Mouse (Mus musculus) cerebellum, adult 11 months (tissue): Measurements from ENCODE around the gene Chd1.
"Not testable (repeated sequence)": the region's sequence is repeated elsewhere in the genome, so short reads cannot be mapped to it uniquely, and the experiment has no call there.

Experiments
- DNase-seq: peaks from one replicate; pipeline ENCODE4 v3.0.0; 2022

The Chd1 gene

GRCm38 (mm10) chr17:15704475-15705300, at the start of gene Chd1:
Chd1 (plus strand) TSS chr17:15704967.
- peak; percentile 95 for DNase-seq

DNA sequence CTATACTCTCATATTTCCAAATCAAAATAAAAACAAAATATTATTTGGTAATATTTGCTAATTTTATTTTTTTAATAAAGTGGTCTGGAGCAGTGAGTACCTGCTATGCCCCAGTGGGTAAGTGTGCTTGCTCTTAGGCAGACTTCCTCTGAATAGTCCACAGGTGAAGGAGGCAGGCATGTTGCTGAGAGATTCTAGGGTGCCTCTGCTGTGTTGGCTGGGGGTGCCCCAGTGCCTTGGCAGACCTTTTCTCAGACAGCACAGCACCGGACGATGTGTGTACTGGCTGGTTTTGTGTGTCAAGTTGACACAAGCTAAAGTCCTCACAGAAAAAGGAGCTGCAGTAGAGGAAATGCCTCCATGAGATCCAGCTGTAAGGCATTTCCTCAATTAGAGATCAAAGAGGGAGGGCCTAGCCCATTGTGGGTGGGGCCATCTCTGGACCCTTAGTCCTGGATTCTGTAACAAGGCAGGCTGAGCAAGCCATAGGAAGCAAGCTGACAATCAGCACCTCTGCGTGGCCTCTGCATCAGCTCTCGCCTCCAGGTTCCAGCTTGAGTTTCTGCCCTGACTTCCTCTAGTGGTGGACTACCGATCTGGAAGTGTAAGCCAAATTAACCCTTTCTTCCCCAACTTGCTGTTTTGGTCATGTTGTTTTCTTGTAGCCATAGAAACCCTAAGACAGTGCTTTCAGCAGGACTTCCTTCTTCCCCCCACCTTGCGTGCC, 47.7 kb upstream of the Chd1 start:
- no peak for DNase-seq

DNA sequence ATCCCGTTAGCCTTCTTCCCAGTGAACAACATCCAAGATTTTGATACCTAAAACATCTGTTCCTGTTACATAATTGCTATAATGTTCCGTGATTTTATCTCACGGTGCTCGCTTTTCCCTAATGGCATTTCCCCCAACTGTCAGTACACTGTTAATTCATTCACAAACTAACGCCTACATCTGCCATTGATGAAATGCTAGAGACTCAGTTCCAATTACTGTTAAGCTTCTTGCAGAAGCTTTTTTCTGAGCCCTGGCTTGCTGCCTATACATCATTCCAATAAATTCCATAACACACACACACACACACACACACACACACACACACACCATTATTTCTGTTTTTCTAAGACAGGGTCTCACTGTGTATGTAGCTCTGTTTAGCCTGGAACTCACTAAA, 31.9 kb upstream of the Chd1 start:
- DNase-seq: no peak

DNA sequence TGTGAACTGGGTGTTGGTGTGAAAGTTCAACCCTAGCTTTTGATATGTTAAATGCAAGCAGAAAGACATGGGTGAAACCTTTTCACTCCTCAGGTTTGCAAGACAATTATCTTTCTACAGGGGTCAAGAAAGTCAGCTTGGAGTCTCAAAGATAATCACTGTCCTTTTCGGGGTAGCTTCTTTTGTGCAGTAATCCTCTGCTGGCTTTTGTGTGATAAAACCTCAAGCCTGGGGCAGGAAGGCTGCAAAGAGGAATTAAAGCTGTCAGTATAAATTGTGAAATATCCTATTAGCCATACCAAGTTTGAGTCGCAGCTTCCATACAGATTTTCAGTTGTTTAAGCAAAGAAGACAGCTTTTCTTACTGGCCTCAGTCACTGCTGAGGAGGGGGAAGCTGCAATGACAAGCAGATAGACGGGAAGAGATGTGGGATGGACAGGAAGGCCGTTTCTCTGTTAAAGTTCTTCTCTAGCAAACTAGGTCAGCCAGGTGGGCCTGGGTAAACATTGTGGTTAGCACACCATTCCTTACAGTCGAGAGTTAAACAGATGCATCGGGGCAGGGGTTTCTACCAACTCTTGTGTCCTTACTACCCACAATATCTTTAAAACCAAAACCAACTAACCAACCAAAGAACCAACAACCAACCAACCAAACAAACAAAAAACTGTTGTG, 26.7 kb upstream of the Chd1 start:
- DNase-seq: no peak

DNA sequence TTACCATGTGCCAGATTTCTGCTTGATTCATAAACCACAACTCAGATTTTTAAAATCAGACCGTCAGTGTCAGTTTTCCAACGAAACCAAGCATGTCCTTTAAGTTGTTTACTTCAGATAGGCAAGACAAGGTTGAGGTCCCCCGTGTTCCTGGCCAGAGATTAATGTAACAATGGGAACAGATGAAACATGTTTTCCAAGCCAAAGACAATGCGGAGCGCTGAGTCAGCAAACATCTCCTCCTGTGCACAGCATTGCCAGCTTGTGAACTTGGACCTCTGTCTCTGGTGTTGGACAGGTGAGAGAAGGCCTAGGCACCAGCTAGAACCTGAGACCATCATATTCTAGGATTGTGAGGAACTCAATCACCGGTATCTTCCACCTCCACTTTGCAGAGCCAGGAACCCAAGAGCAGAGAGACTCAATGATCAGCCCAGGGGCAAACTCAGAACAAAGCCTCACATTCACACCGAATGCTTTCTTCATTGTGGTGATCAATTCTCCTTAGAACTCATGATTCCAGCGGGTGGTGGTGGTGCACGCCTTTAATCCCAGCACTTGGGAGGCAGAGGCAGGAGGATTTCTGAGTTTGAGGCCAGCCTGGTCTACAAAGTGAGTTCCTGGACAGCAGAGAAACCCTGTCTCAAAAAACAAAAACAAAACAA, 24.7 kb upstream of the Chd1 start:
- no peak for DNase-seq

- DNase-seq: no peak
Measured at GRCm38 (mm10) chr17:15680661-15681060, 24.1 kb upstream of the Chd1 start.

DNA sequence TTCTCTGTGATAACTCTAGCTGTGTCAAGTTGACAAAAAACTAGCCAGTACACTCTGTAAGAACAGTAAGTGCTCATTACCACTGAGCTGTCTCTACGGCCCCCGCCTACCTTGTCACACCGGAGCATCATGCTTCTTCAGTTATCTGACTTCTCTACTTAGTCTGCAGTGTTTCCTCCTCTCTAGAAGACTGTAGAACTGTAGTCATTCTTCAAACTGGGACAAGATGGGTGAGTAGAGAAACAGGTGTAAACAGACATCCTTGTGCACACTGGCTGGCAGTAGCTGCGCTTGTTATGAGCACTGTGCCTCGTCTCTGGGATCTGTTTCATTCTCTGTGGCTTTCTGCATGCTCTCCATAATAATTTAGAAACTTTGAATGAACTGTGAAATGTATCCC, 18.4 kb upstream of the Chd1 start:
- DNase-seq: no peak

- DNase-seq: no peak
Measured at GRCm38 (mm10) chr17:15690304-15690703, 14.5 kb upstream of the Chd1 start.

DNA sequence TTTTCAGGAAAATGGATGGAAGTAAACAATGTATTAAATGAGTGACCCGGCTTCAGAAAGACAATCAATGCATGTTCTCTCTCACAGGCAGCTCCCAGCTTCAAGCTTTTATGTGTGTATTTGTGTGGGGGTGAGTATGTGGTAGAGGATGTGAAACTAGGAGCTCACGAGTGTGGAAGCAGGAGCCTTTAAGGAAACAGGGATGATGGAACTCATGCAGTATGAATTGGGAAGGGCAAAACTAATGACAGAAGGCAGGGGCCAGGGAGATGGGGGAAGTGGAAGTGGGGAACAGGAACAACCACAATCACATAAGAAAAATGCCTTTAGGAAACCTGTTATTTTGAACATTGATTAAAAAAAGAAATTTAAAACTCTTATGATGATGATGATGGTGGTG, 9.2 kb upstream of the Chd1 start:
- no peak for DNase-seq

GRCm38 (mm10) chr17:15698956-15699355, 5.8 kb upstream of the Chd1 start:
- DNase-seq: no peak

DNA sequence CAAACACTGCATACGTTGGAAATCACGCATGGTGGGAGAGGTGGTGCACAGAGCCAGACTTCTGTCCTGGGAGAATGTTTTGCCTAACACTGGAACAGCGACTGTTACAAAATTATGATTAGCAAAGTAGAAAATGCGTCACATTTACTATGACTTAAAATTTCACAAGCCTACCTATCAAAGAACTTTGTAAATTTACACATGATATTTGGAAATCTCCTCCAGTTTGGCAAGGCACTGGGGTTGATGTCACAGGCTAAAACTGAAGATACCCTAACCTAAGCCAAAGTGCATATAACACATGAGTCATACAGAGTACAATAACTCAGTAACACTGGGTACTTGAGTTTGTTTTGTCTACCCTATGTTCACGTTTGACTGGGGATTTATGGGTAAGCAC, 3.3 kb upstream of the Chd1 start:
- no peak for DNase-seq

DNA sequence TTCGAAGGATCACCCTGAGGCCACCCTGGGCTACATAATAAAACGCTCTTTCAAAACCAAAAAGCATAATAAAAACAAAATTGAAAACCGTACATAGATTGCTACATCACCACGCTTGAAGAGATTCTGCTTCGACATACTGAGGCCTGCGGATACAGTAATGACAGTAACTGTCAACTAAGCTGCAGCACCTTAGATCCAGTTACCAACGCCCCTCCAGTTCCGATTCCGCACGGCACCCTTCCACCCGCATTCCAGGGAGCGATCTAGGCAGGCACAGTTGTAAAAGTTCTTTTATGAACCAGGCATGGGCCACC, 651 bp upstream of the Chd1 start:
- peak; percentile 7 for DNase-seq

- DNase-seq: peak; percentile 35
Measured at GRCm38 (mm10) chr17:15705303-15706284, 827 bp downstream of the Chd1 start.

DNA sequence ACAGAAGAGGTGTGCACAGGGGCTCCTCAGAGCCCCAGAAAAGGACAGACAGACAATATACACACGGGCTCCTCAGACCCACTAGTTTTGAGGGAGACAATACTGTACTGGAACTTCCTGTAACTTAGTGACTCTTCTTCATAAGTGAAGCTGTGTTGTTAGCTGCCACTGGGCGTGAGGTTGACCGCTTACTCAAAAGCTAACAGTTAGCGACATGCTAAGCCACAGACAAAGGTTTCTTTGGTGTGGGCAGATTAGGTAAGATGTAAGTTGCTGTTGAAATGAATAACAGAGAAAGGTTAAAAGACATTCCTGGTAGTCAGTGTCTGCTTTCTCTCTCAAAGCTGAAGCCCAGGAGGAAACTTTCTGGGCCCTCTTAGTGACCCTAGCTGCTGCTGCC, 9.7 kb downstream of the Chd1 start:
- DNase-seq: no peak

- no peak for DNase-seq
Measured at GRCm38 (mm10) chr17:15715013-15715902, 10.5 kb downstream of the Chd1 start.

DNA sequence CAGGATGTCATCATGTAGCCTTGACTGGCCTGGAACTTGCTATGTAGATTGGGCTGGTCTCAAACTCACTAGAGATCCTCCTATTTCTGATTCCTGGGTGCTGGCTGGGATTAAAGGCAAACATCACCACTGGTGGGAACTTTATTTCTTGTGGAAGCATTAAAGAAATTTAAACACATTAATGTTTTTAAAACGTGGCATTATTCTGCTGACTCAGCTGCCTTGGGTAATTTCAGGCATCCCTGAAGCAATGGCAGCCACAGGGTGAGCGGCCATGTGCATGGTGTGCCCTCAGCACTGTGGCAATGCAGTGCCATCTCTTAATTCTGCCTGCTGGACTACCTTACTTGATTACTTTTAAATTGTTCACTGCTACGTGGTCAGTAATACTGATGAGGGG, 11.2 kb downstream of the Chd1 start:
- DNase-seq: no peak

GRCm38 (mm10) chr17:15720841-15721240, 16.1 kb downstream of the Chd1 start:
- no peak for DNase-seq

DNA sequence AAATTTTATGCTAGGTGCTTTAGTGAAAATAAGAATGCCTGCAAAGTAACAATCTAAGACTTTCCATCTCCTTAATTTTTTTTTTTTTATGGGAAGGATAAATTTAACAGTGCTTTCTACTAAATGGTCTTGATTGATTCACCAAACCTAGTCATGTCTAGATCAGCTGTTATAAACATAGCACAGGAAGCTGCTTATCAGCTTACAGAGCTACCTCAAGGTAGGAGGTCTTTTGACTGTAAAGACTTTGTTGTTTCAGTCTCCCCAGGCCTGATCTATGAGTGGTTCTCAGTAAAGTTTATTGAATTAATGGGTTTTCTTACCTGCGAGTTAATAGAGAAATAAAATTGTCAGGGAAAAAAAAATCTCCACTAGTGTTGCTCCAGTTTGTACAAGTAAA, 18.5 kb downstream of the Chd1 start:
- no peak for DNase-seq

- not testable (repeated sequence) for DNase-seq
Measured at GRCm38 (mm10) chr17:15723866-15724475, 19.2 kb downstream of the Chd1 start.

DNA sequence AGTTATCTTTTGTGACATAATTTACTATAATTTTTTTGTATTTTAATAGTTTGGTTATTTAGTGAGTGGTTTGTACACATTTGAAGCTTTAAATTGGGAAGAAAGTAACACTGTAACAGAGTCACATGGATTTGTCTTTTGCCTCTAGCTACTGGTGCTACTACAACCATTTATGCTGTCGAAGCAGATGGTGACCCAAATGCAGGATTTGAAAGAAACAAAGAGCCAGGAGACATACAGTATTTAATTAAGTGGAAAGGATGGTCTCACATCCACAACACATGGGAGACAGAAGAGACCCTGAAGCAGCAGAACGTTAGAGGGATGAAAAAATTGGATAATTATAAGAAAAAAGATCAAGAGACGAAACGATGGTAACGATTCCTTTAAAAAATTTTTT, 26.9 kb downstream of the Chd1 start:
- DNase-seq: no peak
